Mouse (Mus musculus) adrenal gland, postnatal 25 days (tissue): Measurements from ENCODE around the gene Hoxc5. TPM values are rescaled to one million over a fixed set of nuclear protein-coding genes. Genes with fewer than 3 reads are reported as not detected.

Source experiments
- DNase-seq: peaks from one replicate; pipeline ENCODE4 v3.0.0; 2021; ENCODE audit warnings: mixed read lengths
- total RNA-seq: library from RNA; stranded (reverse); gene quantifications from 2 replicates; pipeline ENCODE4 v1.2.3, GENCODE M21; 2021

Hoxc5 gene
- total RNA-seq, 1 experiment from 2014 or later = 7.6 TPM

GRCm38 (mm10) chr15:102945185-102946077 lies 21.8 kb upstream of the Hoxc5 start:
- no peak for DNase-seq

- DNase-seq = no peak
These were observed 20.0 kb upstream of the Hoxc5 start for GRCm38 (mm10) chr15:102947276-102947675.

GRCm38 (mm10) chr15:102948842-102949241 lies 18.4 kb upstream of the Hoxc5 start:
- DNase-seq = no peak

GRCm38 (mm10) chr15:102949696-102950095 lies 17.5 kb upstream of the Hoxc5 start:
- no peak for DNase-seq

- DNase-seq = no peak
These were observed 16.4 kb upstream of the Hoxc5 start for GRCm38 (mm10) chr15:102950877-102951276.

GRCm38 (mm10) chr15:102953561-102953960 lies 13.7 kb upstream of the Hoxc5 start:
- DNase-seq = no peak

GRCm38 (mm10) chr15:102954192-102955006 lies 12.8 kb upstream of the Hoxc5 start, which contains the start of gene Hoxc11:
Hoxc11 (plus strand) TSS chr15:102954427.
- no peak for DNase-seq

GRCm38 (mm10) chr15:102955007-102955382 lies 12.2 kb upstream of the Hoxc5 start:
- DNase-seq = no peak

GRCm38 (mm10) chr15:102955833-102956640 lies 11.2 kb upstream of the Hoxc5 start:
- no peak for DNase-seq

- DNase-seq = no peak
These were observed 10.3 kb upstream of the Hoxc5 start for GRCm38 (mm10) chr15:102956906-102957305.

- no peak for DNase-seq
These were observed 7.5 kb upstream of the Hoxc5 start for GRCm38 (mm10) chr15:102959663-102960191.

- no peak for DNase-seq
These were observed 5.5 kb upstream of the Hoxc5 start for GRCm38 (mm10) chr15:102961728-102962127.

GRCm38 (mm10) chr15:102962492-102962891 lies 4.8 kb upstream of the Hoxc5 start:
- no peak for DNase-seq

- no peak for DNase-seq
These were observed 4.0 kb upstream of the Hoxc5 start for GRCm38 (mm10) chr15:102963259-102963658.

- no peak for DNase-seq
These were observed 3.3 kb upstream of the Hoxc5 start for GRCm38 (mm10) chr15:102963671-102964640.

GRCm38 (mm10) chr15:102965003-102965891 lies 2.0 kb upstream of the Hoxc5 start:
- DNase-seq = no peak

- peak; percentile 89 for DNase-seq
These were observed 1.1 kb upstream of the Hoxc5 start for GRCm38 (mm10) chr15:102965892-102966775.

- no peak for DNase-seq
These were observed 399 bp upstream of the Hoxc5 start, which contains the start of gene Hoxc10 for GRCm38 (mm10) chr15:102966776-102967311. Hoxc10 (plus strand) TSS chr15:102966796.
